Mouse (Mus musculus): ENCODE results near the gene Gm10392. TPM values are rescaled to one million over a fixed set of nuclear protein-coding genes. Genes with fewer than 3 reads are reported as not detected.

Gene Gm10392
- total and polyA plus RNA-seq, 3 experiments: 0.10 to 0.27 TPM; not detected in 1

GRCm38 (mm10) chr11:77500361-77501325 is 18.4 kb downstream of the Gm10392 start:
- Histone ChIP-seq H3K27me3 (ENCODE audit: control insufficient read depth in 1 of 2, insufficient read depth in 2 of 2, low read length in 2 of 2) (no peaks in the 10 kb centered on the region), H3K4me3 (ENCODE audit: control insufficient read depth in 1 of 2, insufficient read depth in 1 of 2, low read depth in 2 of 2, low read length in 2 of 2) (no peak overlapping the region), H3K9ac (ENCODE audit: control insufficient read depth, low read depth, low read length, poor library complexity, severe bottlenecking) (no peak overlapping the region), H3K4me1 (ENCODE audit: control insufficient read depth in 1 of 2, insufficient read depth in 2 of 2, low read length in 2 of 2) (0 out of 4 replicates have a peak, but pooled peaks cover 0 to 2% of the 10 kb centered on the region in 2 experiments), H3K9me3 (replicated peaks; ENCODE audit: insufficient read depth, low read length) (no peaks in the 10 kb centered on the region), H3K36me3 (ENCODE audit: control insufficient read depth in 1 of 2, insufficient read depth in 2 of 2, low read length in 2 of 2) (peaks cover 0 to 1% of the 10 kb centered on the region in 2 experiments; a peak in 1 of 4 replicates), H3K79me2 (ENCODE audit: control insufficient read depth, insufficient read depth, low read length, poor library complexity) (peaks cover 23% of the 10 kb centered on the region; the same call in 1 of the 2 replicates), H3K27ac (ENCODE audit: control insufficient read depth, low read depth, low read length) (no peak overlapping the region)
- no peak for DNase-seq (ENCODE audit: low read depth, low spot score)
- no peak for TF ChIP-seq USF2 (IDR thresholded peaks at IDR 0.05; ENCODE audit: borderline replicate concordance in 1 of 2, insufficient read depth in 1 of 2, low read depth in 1 of 2, low read length in 2 of 2)
- no peak for TF ChIP-seq NRF1 (IDR thresholded peaks at IDR 0.05; ENCODE audit: insufficient read depth, low read depth, low read length, poor library complexity, severe bottlenecking)
- TF ChIP-seq SMC3 (IDR thresholded peaks at IDR 0.05; ENCODE audit: low read depth, low read length): no peak
- no peak for TF ChIP-seq RAD21 (IDR thresholded peaks at IDR 0.05; ENCODE audit: low read depth, low read length)
- TF ChIP-seq BHLHE40 (IDR thresholded peaks at IDR 0.05; ENCODE audit: borderline replicate concordance, low read depth, low read length): no peak
- TF ChIP-seq MEF2A (IDR thresholded peaks at IDR 0.05; ENCODE audit: extremely low read depth, insufficient replicate concordance, low read depth, low read length, poor library complexity, severe bottlenecking): no peak
- TF ChIP-seq CHD1 (IDR thresholded peaks at IDR 0.05; ENCODE audit: low read depth, low read length): no peak
- no peak for TF ChIP-seq MAZ (IDR thresholded peaks at IDR 0.05; ENCODE audit: low read depth, low read length)
- TF ChIP-seq POLR2AphosphoS2 (IDR thresholded peaks at IDR 0.05; ENCODE audit: low read length): no peak
- TF ChIP-seq CTCF (IDR thresholded peaks at IDR 0.05 in 2 of 3, conservative IDR thresholded peaks at IDR 0.05 in 1 of 3; ENCODE audit: control insufficient read depth in 1 of 3, insufficient read depth in 1 of 3, low read depth in 2 of 3, low read length in 3 of 3, poor library complexity in 1 of 3, severe bottlenecking in 1 of 3): no peak
- TF ChIP-seq KAT2A (conservative IDR thresholded peaks at IDR 0.05; ENCODE audit: low read depth, low read length): no peak
- no peak for TF ChIP-seq ZKSCAN1 (IDR thresholded peaks at IDR 0.05; ENCODE audit: low read depth, low read length)
- no peak for TF ChIP-seq MAFK (IDR thresholded peaks at IDR 0.05; ENCODE audit: borderline replicate concordance, low read depth, low read length)
- TF ChIP-seq TBP (IDR thresholded peaks at IDR 0.05; ENCODE audit: low read depth, low read length): no peak
- no peak for TF ChIP-seq MXI1 (IDR thresholded peaks at IDR 0.05; ENCODE audit: low read depth, low read length)
- no peak for TF ChIP-seq GATA1 (IDR thresholded peaks at IDR 0.05; ENCODE audit: low read depth, low read length)

GRCm38 (mm10) chr11:77499354-77499753 is 19.6 kb downstream of the Gm10392 start:
- H3K27me3 ChIP-seq (ENCODE audit: control insufficient read depth in 1 of 2, insufficient read depth in 2 of 2, low read length in 2 of 2): no peaks in the 10 kb centered on the region
- TF ChIP-seq JUND (IDR thresholded peaks at IDR 0.05; ENCODE audit: low read depth, low read length): no peak
- TF ChIP-seq TBP (IDR thresholded peaks at IDR 0.05; ENCODE audit: low read depth, low read length): no peak
- no peak for TF ChIP-seq E2F4 (IDR thresholded peaks at IDR 0.05; ENCODE audit: borderline replicate concordance, low read depth, low read length)
- no peak for TF ChIP-seq CHD2 (IDR thresholded peaks at IDR 0.05; ENCODE audit: low read length)
- TF ChIP-seq KAT2A (conservative IDR thresholded peaks at IDR 0.05; ENCODE audit: low read depth, low read length): no peak
- TF ChIP-seq MYB (IDR thresholded peaks at IDR 0.05; ENCODE audit: low read depth, low read length): no peak
- TF ChIP-seq ZC3H11A (IDR thresholded peaks at IDR 0.05; ENCODE audit: low read depth, low read length): no peak
- no peak for TF ChIP-seq GABPA (IDR thresholded peaks at IDR 0.05; ENCODE audit: low read depth, low read length)
- no peaks in the 10 kb centered on the region for H3K9me3 ChIP-seq (replicated peaks; ENCODE audit: insufficient read depth, low read length)
- peaks cover 1 to 5% of the 10 kb centered on the region in 2 experiments; a peak in 2 of 4 replicates for H3K36me3 ChIP-seq (ENCODE audit: control insufficient read depth in 1 of 2, insufficient read depth in 2 of 2, low read length in 2 of 2)
- peaks cover 0 to 7% of the 10 kb centered on the region in 2 experiments; a peak in 2 of 4 replicates for H3K4me1 ChIP-seq (ENCODE audit: control insufficient read depth in 1 of 2, insufficient read depth in 2 of 2, low read length in 2 of 2)
- no peak for DNase-seq (ENCODE audit: low read depth, low spot score)
- H3K4me3 ChIP-seq (ENCODE audit: control insufficient read depth in 1 of 2, insufficient read depth in 1 of 2, low read depth in 2 of 2, low read length in 2 of 2): no peak overlapping the region
- no peak overlapping the region for H3K27ac ChIP-seq (ENCODE audit: control insufficient read depth, low read depth, low read length)
- H3K79me2 ChIP-seq (ENCODE audit: control insufficient read depth, insufficient read depth, low read length, poor library complexity): peaks cover 36% of the 10 kb centered on the region
- no peak overlapping the region for H3K9ac ChIP-seq (ENCODE audit: control insufficient read depth, low read depth, low read length, poor library complexity, severe bottlenecking)
